Mouse (Mus musculus) cerebellum, adult 2 months (tissue): ENCODE measurements around the gene Krtdap. TPM values are rescaled to one million over a fixed set of nuclear protein-coding genes. Genes with fewer than 3 reads are reported as not detected.

Experiments
- DNase-seq, 2 experiments: peaks; one replicate each; pipeline ENCODE4 v3.0.0; 2021
- H3K27ac ChIP-seq: fragments of 200-500 bp; 2 replicates; pipeline ENCODE4 v1.5.1; 2012; ENCODE audit warnings: low read length, control low read depth, inconsistent platforms; ENCODE audit not compliant: insufficient read depth
- H3K27me3 ChIP-seq: fragments of 200-500 bp; 2 replicates; pipeline ENCODE4 v1.6.1; 2012; ENCODE audit warnings: inconsistent platforms, mild to moderate bottlenecking, low read length, moderate library complexity; ENCODE audit not compliant: control insufficient read depth, insufficient read depth
- H3K4me1 ChIP-seq: fragments of 200-500 bp; 2 replicates; pipeline ENCODE4 v1.6.1; 2011; ENCODE audit warnings: low read length; ENCODE audit not compliant: control insufficient read depth, insufficient read depth
- H3K4me3 ChIP-seq: fragments of 200-500 bp; replicated peaks from 2 replicates; pipeline ENCODE3; 2011; ENCODE audit warnings: mild to moderate bottlenecking, low read depth, low read length, control low read depth; ENCODE audit not compliant: insufficient read depth
- CTCF ChIP-seq: fragments of 200-500 bp; IDR thresholded peaks from 2 replicates; pipeline ENCODE4 v1.5.1; 2011; ENCODE audit warnings: low read depth, mild to moderate bottlenecking, control low read depth, low read length, moderate library complexity, borderline replicate concordance; ENCODE audit not compliant: insufficient read depth
- POLR2A ChIP-seq: fragments of 200-500 bp; IDR thresholded peaks from 2 replicates; pipeline ENCODE4 v1.6.1; 2011; ENCODE audit warnings: low read length, control low read depth, borderline replicate concordance; ENCODE audit not compliant: insufficient read depth
- WGBS: fragments of 180-500 bp; shearing (Covaris S2); methylation state at CpG from one replicate; pipeline ENCODE4 v1.1.7; 2018; 5-methylcytosine and 5-hydroxymethylcytosine counted together
- polyA plus RNA-seq: library from polyadenylated mRNA; depleted of rRNA; stranded (reverse); fragments of >200 nt; gene quantifications from 2 replicates; pipeline ENCODE4 v1.2.3, GENCODE M21; 2012

Krtdap gene
- polyA plus RNA-seq, 1 experiment, result not detected

- TF ChIP-seq CTCF (no peak), POLR2A (no peak)
- Histone ChIP-seq H3K27me3 (no peaks in the 10 kb centered on the region), H3K4me1 (no peaks in the 10 kb centered on the region), H3K27ac (no peak overlapping the region), H3K4me3 (no peak overlapping the region)
- no peak for DNase-seq
- 64% methylated on average over 1 of the region's 1 CpGs for WGBS
Measured at GRCm38 (mm10) chr7:30777911-30778310, 9.8 kb upstream of the Krtdap start.

GRCm38 (mm10) chr7:30781792-30782191 lies 5.9 kb upstream of the Krtdap start:
- WGBS, result 78% methylated on average over 4 of the region's 4 CpGs
- Histone ChIP-seq H3K4me3 (no peak overlapping the region), H3K27me3 (no peaks in the 10 kb centered on the region), H3K4me1 (no peaks in the 10 kb centered on the region), H3K27ac (no peak overlapping the region)
- DNase-seq, result no peak
- TF ChIP-seq POLR2A (no peak), CTCF (peak; percentile 18; the same call in 1 of the 2 replicates)

- H3K4me3 ChIP-seq, result no peak overlapping the region
- WGBS, result 80% methylated on average over 3 of the region's 3 CpGs
- no peak overlapping the region for H3K27ac ChIP-seq
- no peaks in the 10 kb centered on the region for H3K4me1 ChIP-seq
- DNase-seq, result no peak
- TF ChIP-seq CTCF, result no peak
- H3K27me3 ChIP-seq, result no peaks in the 10 kb centered on the region
Measured at GRCm38 (mm10) chr7:30782658-30783057, 5.0 kb upstream of the Krtdap start.

- Histone ChIP-seq H3K27ac (no peak overlapping the region), H3K4me3 (no peak overlapping the region), H3K27me3 (no peaks in the 10 kb centered on the region), H3K4me1 (no peaks in the 10 kb centered on the region)
- TF ChIP-seq CTCF (no peak), POLR2A (no peak)
- WGBS, result 73% methylated on average over 1 of the region's 1 CpGs
- no peak for DNase-seq
Measured at GRCm38 (mm10) chr7:30785154-30785553, 2.5 kb upstream of the Krtdap start.

GRCm38 (mm10) chr7:30785721-30786546 lies 1.8 kb upstream of the Krtdap start:
- 45% methylated on average over 13 of the region's 13 CpGs for WGBS
- no peaks in the 10 kb centered on the region for H3K4me1 ChIP-seq
- TF ChIP-seq POLR2A (no peak), CTCF (no peak)
- no peak for DNase-seq
- H3K4me3 ChIP-seq, result no peak overlapping the region
- no peaks in the 10 kb centered on the region for H3K27me3 ChIP-seq
- H3K27ac ChIP-seq, result no peak overlapping the region

- DNase-seq, result no peak
Measured at GRCm38 (mm10) chr7:30790141-30790540, 2.4 kb downstream of the Krtdap start.

GRCm38 (mm10) chr7:30791921-30792320 lies 4.2 kb downstream of the Krtdap start:
- Histone ChIP-seq H3K4me3 (no peak overlapping the region), H3K4me1 (no peaks in the 10 kb centered on the region), H3K27me3 (no peaks in the 10 kb centered on the region), H3K27ac (no peak overlapping the region)
- WGBS, result 20% methylated on average over 9 of the region's 9 CpGs
- TF ChIP-seq CTCF (no peak), POLR2A (no peak)
- no peak for DNase-seq

More at GRCm38 (mm10) chr7:30790141-30790540, 2.4 kb downstream of the Krtdap start:
- Histone ChIP-seq H3K27ac (no peak overlapping the region), H3K4me1 (no peaks in the 10 kb centered on the region), H3K4me3 (no peak overlapping the region), H3K27me3 (no peaks in the 10 kb centered on the region)
- 60% methylated on average over 10 of the region's 10 CpGs for WGBS
- TF ChIP-seq CTCF, result no peak
- TF ChIP-seq POLR2A, result no peak

GRCm38 (mm10) chr7:30794921-30795320 lies 7.2 kb downstream of the Krtdap start:
- H3K27ac ChIP-seq, result no peak overlapping the region
- H3K4me3 ChIP-seq, result no peak overlapping the region
- H3K27me3 ChIP-seq, result no peaks in the 10 kb centered on the region
- H3K4me1 ChIP-seq, result no peaks in the 10 kb centered on the region
- DNase-seq, result no peak
- TF ChIP-seq POLR2A, result no peak
- no peak for TF ChIP-seq CTCF
